In genomic region chr17:34309683-34310385, GRCm38 (mm10) we compare ENCODE assay signal across 8 mouse cellular contexts. TPM values are rescaled to one million over a fixed set of nuclear protein-coding genes. Genes with fewer than 3 reads are reported as not detected.
DNase-seq lines count a peak whose midpoint lies in the region; ATAC-seq and TF ChIP-seq lines count a peak whose summit lies in the region.

No protein-coding gene starts in this region.

- peak overlapping the region; percentile 45 for H3K4me3 ChIP-seq in erythroblast, embryonic 14.5 days (replicated peaks)
- H3K4me3 ChIP-seq in embryonic fibroblast, embryonic 13.5 days (ENCODE audit: insufficient read depth, low read length), result peak overlapping the region; percentile 57
- H3K4me3 ChIP-seq in heart, embryonic 13.5 days, result peak overlapping the region; percentile 71
- H3K4me3 ChIP-seq in kidney, embryonic 16.5 days (ENCODE audit: low read length), result peak overlapping the region; percentile 69
- peak overlapping the region; percentile 74 for H3K4me3 ChIP-seq in liver, adult 2 months (ENCODE audit: insufficient read depth, low read depth, low read length)
- peak overlapping the region; percentile 66 for H3K4me3 ChIP-seq in midbrain, embryonic 16.5 days (ENCODE audit: low read depth, low read length)
- H3K4me3 ChIP-seq in stomach, postnatal 0 days (ENCODE audit: low read depth, low read length), result peak overlapping the region; percentile 52

- no peak for TF ChIP-seq EP300 in stomach, postnatal 0 days (optimal IDR thresholded peaks at IDR 0.05)

- 17% methylated on average over 38 of the region's 38 CpGs for WGBS in heart, embryonic 13.5 days
- WGBS in kidney, embryonic 16.5 days, result 23% methylated on average over 37 of the region's 38 CpGs
- WGBS in liver, adult 2 months, result 26% methylated on average over 38 of the region's 38 CpGs
- 21% methylated on average over 38 of the region's 38 CpGs for WGBS in midbrain, embryonic 16.5 days
- WGBS in stomach, postnatal 0 days, result 28% methylated on average over 38 of the region's 38 CpGs

- no peak overlapping the region for H3K27ac ChIP-seq in embryonic fibroblast, embryonic 13.5 days (ENCODE audit: insufficient read depth, low read length)
- H3K27ac ChIP-seq in heart, embryonic 13.5 days (replicated peaks), result peak overlapping the region; percentile 66; the same call in 1 of the 2 replicates
- H3K27ac ChIP-seq in kidney, embryonic 16.5 days (ENCODE audit: low read length), result peak overlapping the region; percentile 72
- no peak overlapping the region for H3K27ac ChIP-seq in liver, adult 2 months (replicated peaks; ENCODE audit: insufficient read depth, low read depth, low read length)
- H3K27ac ChIP-seq in midbrain, embryonic 16.5 days (ENCODE audit: low read length), result peak overlapping the region; percentile 81
- no peak overlapping the region for H3K27ac ChIP-seq in stomach, postnatal 0 days (replicated peaks)

- H3K4me2 ChIP-seq in heart, embryonic 13.5 days, result peak overlapping the region; percentile 71
- peak overlapping the region; percentile 77 for H3K4me2 ChIP-seq in kidney, embryonic 16.5 days (replicated peaks; ENCODE audit: low read depth, low read length)
- peak overlapping the region; percentile 77 for H3K4me2 ChIP-seq in midbrain, embryonic 16.5 days (ENCODE audit: low read length)
- peak overlapping the region; percentile 74 for H3K4me2 ChIP-seq in stomach, postnatal 0 days (replicated peaks; ENCODE audit: low read depth)

- peaks cover 3% of the 10 kb centered on the region; the same call in 1 of the 2 replicates for H3K27me3 ChIP-seq in erythroblast, embryonic 14.5 days (ENCODE audit: control insufficient read depth)
- peaks cover 9% of the 10 kb centered on the region for H3K27me3 ChIP-seq in heart, embryonic 13.5 days (replicated peaks)
- 0 out of 2 replicates have a peak, but pooled peaks cover 2% of the 10 kb centered on the region for H3K27me3 ChIP-seq in kidney, embryonic 16.5 days (ENCODE audit: insufficient read depth, low read length)
- no peaks in the 10 kb centered on the region for H3K27me3 ChIP-seq in liver, adult 2 months (ENCODE audit: control insufficient read depth, insufficient read depth, low read length)
- H3K27me3 ChIP-seq in midbrain, embryonic 16.5 days (ENCODE audit: control insufficient read depth, insufficient read depth, low read depth, low read length), result no peaks in the 10 kb centered on the region
- no peaks in the 10 kb centered on the region for H3K27me3 ChIP-seq in stomach, postnatal 0 days (ENCODE audit: control insufficient read depth, insufficient read depth, low read length)

- H3K9ac ChIP-seq in heart, embryonic 13.5 days, result peak overlapping the region; percentile 83
- H3K9ac ChIP-seq in kidney, embryonic 16.5 days (replicated peaks; ENCODE audit: low read length), result peak overlapping the region; percentile 74
- H3K9ac ChIP-seq in liver, adult 2 months (ENCODE audit: low read depth, low read length), result peak overlapping the region; percentile 72
- peak overlapping the region; percentile 81 for H3K9ac ChIP-seq in midbrain, embryonic 16.5 days (ENCODE audit: low read depth, low read length)
- H3K9ac ChIP-seq in stomach, postnatal 0 days (ENCODE audit: low read length), result peak overlapping the region; percentile 59

- no peak for TF ChIP-seq CTCF in embryonic fibroblast, embryonic 13.5 days (IDR thresholded peaks at IDR 0.05; ENCODE audit: borderline replicate concordance, insufficient read depth, low read length)
- TF ChIP-seq CTCF in liver, adult 2 months (IDR thresholded peaks at IDR 0.05; ENCODE audit: low read depth, low read length), result no peak
- TF ChIP-seq CTCF in stomach, postnatal 0 days (IDR thresholded peaks at IDR 0.05; ENCODE audit: low read depth), result no peak

- peak; percentile 59 for DNase-seq in liver, adult 2 months (ENCODE audit: extremely low read depth, low read depth, low spot score)
- peak; percentile 76 for DNase-seq in stomach, postnatal 0 days (ENCODE audit: low spot score)

- H3K9me3 ChIP-seq in erythroblast, embryonic 14.5 days (ENCODE audit: control insufficient read depth, low read length), result peaks cover 3% of the 10 kb centered on the region; the same call in 1 of the 2 replicates
- no peaks in the 10 kb centered on the region for H3K9me3 ChIP-seq in heart, embryonic 13.5 days
- H3K9me3 ChIP-seq in kidney, embryonic 16.5 days (ENCODE audit: low read length), result no peaks in the 10 kb centered on the region
- H3K9me3 ChIP-seq in midbrain, embryonic 16.5 days (replicated peaks; ENCODE audit: control insufficient read depth, low read length, poor library complexity, severe bottlenecking), result no peaks in the 10 kb centered on the region
- no peaks in the 10 kb centered on the region for H3K9me3 ChIP-seq in stomach, postnatal 0 days (ENCODE audit: control insufficient read depth, low read length)

- peak; percentile 76 for TF ChIP-seq POLR2A in embryonic fibroblast, embryonic 13.5 days (IDR thresholded peaks at IDR 0.05; ENCODE audit: low read depth, low read length)
- TF ChIP-seq POLR2A in liver, adult 2 months (IDR thresholded peaks at IDR 0.05; ENCODE audit: extremely low read depth, insufficient read depth, low read length), result no peak

- no peaks in the 10 kb centered on the region for H3K36me3 ChIP-seq in erythroblast, embryonic 14.5 days (ENCODE audit: control insufficient read depth)
- no peaks in the 10 kb centered on the region for H3K36me3 ChIP-seq in heart, embryonic 13.5 days
- H3K36me3 ChIP-seq in kidney, embryonic 16.5 days (ENCODE audit: insufficient read depth, low read length), result no peaks in the 10 kb centered on the region
- H3K36me3 ChIP-seq in liver, adult 2 months (ENCODE audit: control insufficient read depth, insufficient read depth, low read length), result no peaks in the 10 kb centered on the region
- no peaks in the 10 kb centered on the region for H3K36me3 ChIP-seq in midbrain, embryonic 16.5 days (ENCODE audit: control insufficient read depth, insufficient read depth, low read length)
- no peaks in the 10 kb centered on the region for H3K36me3 ChIP-seq in stomach, postnatal 0 days (ENCODE audit: control insufficient read depth, insufficient read depth, low read length)

- ATAC-seq in erythroblast, adult 5-6 weeks (replicated peaks; ENCODE audit: low FRiP score, poor library complexity, severe bottlenecking), result no peak
- ATAC-seq in heart, embryonic 13.5 days (ENCODE audit: extremely low read depth, insufficient number of reproducible peaks, low FRiP score, low TSS enrichment), result no peak
- peak; percentile 87 for ATAC-seq in kidney, embryonic 16.5 days (ENCODE audit: low FRiP score, low TSS enrichment)
- ATAC-seq in midbrain, embryonic 16.5 days, result peak; percentile 90
- ATAC-seq in stomach, postnatal 0 days (ENCODE audit: low FRiP score, low TSS enrichment), result peak; percentile 83

- peaks cover 4% of the 10 kb centered on the region for H3K4me1 ChIP-seq in erythroblast, embryonic 14.5 days (ENCODE audit: control insufficient read depth)
- H3K4me1 ChIP-seq in embryonic fibroblast, embryonic 13.5 days (ENCODE audit: control insufficient read depth, insufficient read depth, low read length), result no peaks in the 10 kb centered on the region
- peaks cover 5% of the 10 kb centered on the region; the same call in 1 of the 2 replicates for H3K4me1 ChIP-seq in heart, embryonic 13.5 days
- H3K4me1 ChIP-seq in kidney, embryonic 16.5 days (ENCODE audit: insufficient read depth, low read length), result 0 out of 2 replicates have a peak, but pooled peaks cover 3% of the 10 kb centered on the region
- no peaks in the 10 kb centered on the region for H3K4me1 ChIP-seq in liver, adult 2 months (ENCODE audit: control insufficient read depth, insufficient read depth, low read length)
- H3K4me1 ChIP-seq in midbrain, embryonic 16.5 days (ENCODE audit: control insufficient read depth, insufficient read depth, low read length), result 0 out of 2 replicates have a peak, but pooled peaks cover 3% of the 10 kb centered on the region
- no peaks in the 10 kb centered on the region for H3K4me1 ChIP-seq in stomach, postnatal 0 days (replicated peaks; ENCODE audit: control insufficient read depth, insufficient read depth)

- no peaks in the 10 kb centered on the region for H3K79me2 ChIP-seq in liver, adult 2 months (ENCODE audit: control insufficient read depth, insufficient read depth, low read length)

RNA-seq across cellular contexts. Expression of gene H2-Eb1, which starts 4.2 kb away (rescaled TPM):
- polyA plus RNA-seq in erythroblast, embryonic 14.5 days (2012), result 0.05 TPM in 1 of 2 replicates, not detected in the other
- total RNA-seq in erythroblast, adult 5-6 weeks (2015; ENCODE audit: low replicate concordance), result 6.5 and 9.8 TPM in 2 replicates
- 15.9 and 53.1 TPM in 2 replicates for total RNA-seq in erythroblast, adult 5-6 weeks (2017; ENCODE audit: low replicate concordance)
- not detected in 2 replicates for polyA plus RNA-seq in embryonic fibroblast, embryonic 13.5 days (2011; ENCODE audit: insufficient read length, low read depth, missing spikeins)
- polyA plus RNA-seq in heart, embryonic 13.5 days (2015; fragmentation: Nextera tagmentation; extraction: Ambion mirVana), result 2.4 and 3.1 TPM in 2 replicates
- 7.8 and 8.4 TPM in 2 replicates for polyA plus RNA-seq in kidney, embryonic 16.5 days (2015; fragmentation: Nextera tagmentation; extraction: Ambion mirVana)
- total RNA-seq in liver, adult 2 months (2014; rRNA removed), result 18.5 and 38.0 TPM in 2 replicates
- polyA plus RNA-seq in liver, adult 2 months (2012; rRNA removed), result 23.3 and 39.5 TPM in 2 replicates
- 1.9 and 2.8 TPM in 2 replicates for polyA plus RNA-seq in midbrain, embryonic 16.5 days (2015; fragmentation: Nextera tagmentation; extraction: Ambion mirVana)
- 5.6 and 6.7 TPM in 2 replicates for polyA plus RNA-seq in stomach, postnatal 0 days (2015; fragmentation: Nextera tagmentation; extraction: Ambion mirVana)

RNA-seq across cellular contexts. Expression of gene H2-Eb2, which starts 15.6 kb away (rescaled TPM):
- not detected in 2 replicates for polyA plus RNA-seq in erythroblast, embryonic 14.5 days (2012)
- not detected in 2 replicates for total RNA-seq in erythroblast, adult 5-6 weeks (2015; ENCODE audit: low replicate concordance)
- not detected in 2 replicates for total RNA-seq in erythroblast, adult 5-6 weeks (2017; ENCODE audit: low replicate concordance)
- not detected in 2 replicates for polyA plus RNA-seq in embryonic fibroblast, embryonic 13.5 days (2011; ENCODE audit: insufficient read length, low read depth, missing spikeins)
- not detected in 2 replicates for polyA plus RNA-seq in heart, embryonic 13.5 days (2015; fragmentation: Nextera tagmentation; extraction: Ambion mirVana)
- 0.04 TPM in 1 of 2 replicates, not detected in the other for polyA plus RNA-seq in kidney, embryonic 16.5 days (2015; fragmentation: Nextera tagmentation; extraction: Ambion mirVana)
- 0.09 and 0.13 TPM in 2 replicates for total RNA-seq in liver, adult 2 months (2014; rRNA removed)
- polyA plus RNA-seq in liver, adult 2 months (2012; rRNA removed), result 0.16 TPM in 1 of 2 replicates, not detected in the other
- 0.09 and 0.29 TPM in 2 replicates for polyA plus RNA-seq in midbrain, embryonic 16.5 days (2015; fragmentation: Nextera tagmentation; extraction: Ambion mirVana)
- not detected in 2 replicates for polyA plus RNA-seq in stomach, postnatal 0 days (2015; fragmentation: Nextera tagmentation; extraction: Ambion mirVana)

RNA-seq across cellular contexts. Expression of gene H2-Aa, which starts 22.2 kb away (rescaled TPM):
- polyA plus RNA-seq in erythroblast, embryonic 14.5 days (2012), result not detected in 2 replicates
- 92.2 and 127 TPM in 2 replicates for total RNA-seq in erythroblast, adult 5-6 weeks (2015; ENCODE audit: low replicate concordance)
- total RNA-seq in erythroblast, adult 5-6 weeks (2017; ENCODE audit: low replicate concordance), result 32.1 and 32.2 TPM in 2 replicates
- polyA plus RNA-seq in embryonic fibroblast, embryonic 13.5 days (2011; ENCODE audit: insufficient read length, low read depth, missing spikeins), result not detected in 2 replicates
- 0.80 and 1.4 TPM in 2 replicates for polyA plus RNA-seq in heart, embryonic 13.5 days (2015; fragmentation: Nextera tagmentation; extraction: Ambion mirVana)
- 2.6 and 3.3 TPM in 2 replicates for polyA plus RNA-seq in kidney, embryonic 16.5 days (2015; fragmentation: Nextera tagmentation; extraction: Ambion mirVana)
- total RNA-seq in liver, adult 2 months (2014; rRNA removed), result 32.8 and 58.4 TPM in 2 replicates
- polyA plus RNA-seq in liver, adult 2 months (2012; rRNA removed), result 42.8 and 78.0 TPM in 2 replicates
- polyA plus RNA-seq in midbrain, embryonic 16.5 days (2015; fragmentation: Nextera tagmentation; extraction: Ambion mirVana), result 0.44 TPM in 1 of 2 replicates, not detected in the other
- polyA plus RNA-seq in stomach, postnatal 0 days (2015; fragmentation: Nextera tagmentation; extraction: Ambion mirVana), result 6.8 and 8.2 TPM in 2 replicates

RNA-seq across cellular contexts. Expression of gene Btnl2, which starts 44.8 kb away (rescaled TPM):
- polyA plus RNA-seq in erythroblast, embryonic 14.5 days (2012), result not detected in 2 replicates
- total RNA-seq in erythroblast, adult 5-6 weeks (2015; ENCODE audit: low replicate concordance), result 0.96 TPM in 1 of 2 replicates, not detected in the other
- total RNA-seq in erythroblast, adult 5-6 weeks (2017; ENCODE audit: low replicate concordance), result 0.09 and 0.42 TPM in 2 replicates
- polyA plus RNA-seq in embryonic fibroblast, embryonic 13.5 days (2011; ENCODE audit: insufficient read length, low read depth, missing spikeins), result not detected in 2 replicates
- polyA plus RNA-seq in heart, embryonic 13.5 days (2015; fragmentation: Nextera tagmentation; extraction: Ambion mirVana), result not detected in 2 replicates
- not detected in 2 replicates for polyA plus RNA-seq in kidney, embryonic 16.5 days (2015; fragmentation: Nextera tagmentation; extraction: Ambion mirVana)
- total RNA-seq in liver, adult 2 months (2014; rRNA removed), result 0.09 TPM in 1 of 2 replicates, not detected in the other
- polyA plus RNA-seq in liver, adult 2 months (2012; rRNA removed), result 0.05 TPM in 1 of 2 replicates, not detected in the other
- polyA plus RNA-seq in midbrain, embryonic 16.5 days (2015; fragmentation: Nextera tagmentation; extraction: Ambion mirVana), result 0.06 TPM in 1 of 2 replicates, not detected in the other
- polyA plus RNA-seq in stomach, postnatal 0 days (2015; fragmentation: Nextera tagmentation; extraction: Ambion mirVana), result 0.13 and 0.16 TPM in 2 replicates

RNA-seq across cellular contexts. Expression of gene H2-Ab1, which starts 52.3 kb away (rescaled TPM):
- polyA plus RNA-seq in erythroblast, embryonic 14.5 days (2012), result 0.14 TPM in 1 of 2 replicates, not detected in the other
- total RNA-seq in erythroblast, adult 5-6 weeks (2015; ENCODE audit: low replicate concordance), result 60.8 and 138 TPM in 2 replicates
- total RNA-seq in erythroblast, adult 5-6 weeks (2017; ENCODE audit: low replicate concordance), result 38.6 and 79.7 TPM in 2 replicates
- polyA plus RNA-seq in embryonic fibroblast, embryonic 13.5 days (2011; ENCODE audit: insufficient read length, low read depth, missing spikeins), result not detected in 2 replicates
- 13.0 TPM in 2 replicates for polyA plus RNA-seq in heart, embryonic 13.5 days (2015; fragmentation: Nextera tagmentation; extraction: Ambion mirVana)
- polyA plus RNA-seq in kidney, embryonic 16.5 days (2015; fragmentation: Nextera tagmentation; extraction: Ambion mirVana), result 31.6 and 37.9 TPM in 2 replicates
- 25.2 and 59.5 TPM in 2 replicates for total RNA-seq in liver, adult 2 months (2014; rRNA removed)
- 80.4 and 156 TPM in 2 replicates for polyA plus RNA-seq in liver, adult 2 months (2012; rRNA removed)
- polyA plus RNA-seq in midbrain, embryonic 16.5 days (2015; fragmentation: Nextera tagmentation; extraction: Ambion mirVana), result 1.1 TPM in 2 replicates
- polyA plus RNA-seq in stomach, postnatal 0 days (2015; fragmentation: Nextera tagmentation; extraction: Ambion mirVana), result 19.3 and 20.1 TPM in 2 replicates

Comparison
In these comparisons a context has a peak if more than half of its experiments do, and no peak if none do; other contexts are left out.
1. ATAC-seq: peak in kidney, embryonic 16.5 days (single experiment), midbrain, embryonic 16.5 days (single experiment) and stomach, postnatal 0 days (single experiment); none in erythroblast, adult 5-6 weeks (single experiment) and heart, embryonic 13.5 days (single experiment).
2. H3K27ac ChIP-seq: peak in heart, embryonic 13.5 days (single experiment), kidney, embryonic 16.5 days (single experiment) and midbrain, embryonic 16.5 days (single experiment); none in embryonic fibroblast, embryonic 13.5 days (single experiment), liver, adult 2 months (single experiment) and stomach, postnatal 0 days (single experiment).
3. Peak in every context shown above with its lines, with median percentiles within 50 percentile points of each other: H3K4me3 ChIP-seq, H3K4me2 ChIP-seq and H3K9ac ChIP-seq.